8 mouse cellular contexts compared by ENCODE assay signal in the genomic region with DNA sequence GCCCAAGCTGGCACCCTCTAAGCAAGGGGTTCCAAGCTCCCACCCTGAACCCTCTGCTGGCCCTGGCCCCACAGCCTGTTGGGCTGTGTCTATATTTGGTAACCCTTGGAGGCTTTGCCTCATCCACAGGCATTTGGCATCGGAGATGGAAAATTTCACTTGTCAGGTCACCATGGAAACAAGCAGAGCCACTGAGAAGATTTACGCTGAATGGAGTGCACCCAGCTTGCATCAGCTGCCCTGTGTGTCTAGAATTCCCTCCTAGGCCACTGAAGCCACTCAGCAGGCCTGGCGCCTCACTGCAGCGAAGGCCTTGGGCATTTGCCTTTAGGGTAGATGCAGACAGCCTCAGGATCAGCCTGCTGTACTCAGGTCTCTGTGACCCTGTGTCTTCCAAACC. TPM values are rescaled to one million over a fixed set of nuclear protein-coding genes. Genes with fewer than 3 reads are reported as not detected.
A peak's percentile ranks its signal among the peaks of the same experiment; 100 is the strongest.
DNase-seq lines count a peak whose midpoint lies in the region; ATAC-seq lines count a peak whose summit lies in the region.

No protein-coding gene starts in this region.

- H3K9me3 ChIP-seq in embryonic facial prominence, embryonic 12.5 days, result no peaks in the 10 kb centered on the region
- H3K9me3 ChIP-seq in heart, embryonic 16.5 days (replicated peaks; ENCODE audit: control insufficient read depth, low read length), result no peaks in the 10 kb centered on the region

- peaks cover 22% of the 10 kb centered on the region for H3K36me3 ChIP-seq in embryonic facial prominence, embryonic 12.5 days
- H3K36me3 ChIP-seq in heart, embryonic 16.5 days (ENCODE audit: control insufficient read depth, insufficient read depth), result no peaks in the 10 kb centered on the region

- peaks cover 38% of the 10 kb centered on the region for H3K4me1 ChIP-seq in embryonic facial prominence, embryonic 12.5 days
- peaks cover 77% of the 10 kb centered on the region for H3K4me1 ChIP-seq in heart, embryonic 16.5 days (ENCODE audit: control insufficient read depth, insufficient read depth, low read length)

- peak overlapping the region; percentile 18 for H3K27ac ChIP-seq in embryonic facial prominence, embryonic 12.5 days
- peak overlapping the region; percentile 86 for H3K27ac ChIP-seq in heart, embryonic 16.5 days (ENCODE audit: low read length)

- 71% methylated on average over 4 of the region's 4 CpGs for WGBS in embryonic facial prominence, embryonic 12.5 days
- 37% methylated on average over 4 of the region's 4 CpGs for WGBS in heart, embryonic 16.5 days

- H3K27me3 ChIP-seq in embryonic facial prominence, embryonic 12.5 days, result no peaks in the 10 kb centered on the region
- no peaks in the 10 kb centered on the region for H3K27me3 ChIP-seq in heart, embryonic 16.5 days (ENCODE audit: control insufficient read depth, insufficient read depth, low read length)

- peak; percentile 77 to 81 for DNase-seq in right cerebral cortex, adult 2 months (ENCODE audit: low spot score in 2 of 2)
- DNase-seq in right cerebral cortex, postnatal 4 days, result no peak
- DNase-seq in layer of hippocampus, adult 18-20 months (ENCODE audit: low spot score in 2 of 2), result peak; percentile 81 to 89
- peak; percentile 78 for DNase-seq in lung, postnatal 36 days
- DNase-seq in T-cell, adult 2 months (ENCODE audit: low spot score), result no peak

- no peak overlapping the region for H3K9ac ChIP-seq in embryonic facial prominence, embryonic 12.5 days
- H3K9ac ChIP-seq in heart, embryonic 16.5 days (ENCODE audit: low read length), result peak overlapping the region; percentile 49

- ATAC-seq in embryonic facial prominence, embryonic 12.5 days (ENCODE audit: insufficient number of reproducible peaks, insufficient read depth, low FRiP score, low TSS enrichment), result no peak
- ATAC-seq in heart, embryonic 16.5 days (replicated peaks; ENCODE audit: extremely low read depth, insufficient read depth, low FRiP score), result no peak; the same call in 1 of the 2 replicates
- no peak for ATAC-seq in megakaryocyte, adult 5-6 weeks (ENCODE audit: poor library complexity, severe bottlenecking)

- H3K4me3 ChIP-seq in embryonic facial prominence, embryonic 12.5 days, result no peak overlapping the region
- no peak overlapping the region for H3K4me3 ChIP-seq in heart, embryonic 16.5 days (ENCODE audit: low read length)

- no peak overlapping the region for H3K4me2 ChIP-seq in embryonic facial prominence, embryonic 12.5 days (replicated peaks)
- H3K4me2 ChIP-seq in heart, embryonic 16.5 days (ENCODE audit: low read depth, low read length), result 0 out of 2 replicates have a peak overlapping the region, but pooled peaks have one; percentile 8

RNA-seq across cellular contexts. Expression of a gene that starts 5.2 kb away (rescaled TPM):
- polyA plus RNA-seq in embryonic facial prominence, embryonic 12.5 days (2016; fragmentation: Nextera tagmentation; extraction: Ambion mirVana), result 10.9 and 17.4 TPM in 2 replicates
- 4.5 and 6.6 TPM in 2 replicates for polyA plus RNA-seq in heart, embryonic 16.5 days (2015; fragmentation: Nextera tagmentation; extraction: Ambion mirVana)
- 100 to 1,000 TPM; 213 to 214 TPM for total RNA-seq in layer of hippocampus, adult 18-20 months (2021)
- total RNA-seq in megakaryocyte, adult 5-6 weeks (2015), result 0.80 and 0.85 TPM in 2 replicates
- total RNA-seq in megakaryocyte, adult 5-6 weeks (2017), result 0.04 and 0.41 TPM in 2 replicates

Comparison
In these comparisons a context has a peak if more than half of its experiments do, and no peak if none do; other contexts are left out.
1. DNase-seq: peak in right cerebral cortex, adult 2 months (2 of 2), layer of hippocampus, adult 18-20 months (2 of 2) and lung, postnatal 36 days (single experiment); none in right cerebral cortex, postnatal 4 days (single experiment) and T-cell, adult 2 months (single experiment).
2. RNA of a gene that starts 5.2 kb away (total RNA-seq): 213 to 214 TPM in layer of hippocampus, adult 18-20 months; 0.04 to 0.85 TPM in megakaryocyte, adult 5-6 weeks; every median in the first group is over 100 times any median in the second.